Mouse (Mus musculus): ENCODE results near the gene Cfdp1. TPM values are rescaled to one million over a fixed set of nuclear protein-coding genes. Genes with fewer than 3 reads are reported as not detected.
A peak's percentile ranks its signal among the peaks of the same experiment; 100 is the strongest.

Cfdp1 gene
- total RNA-seq, 1 experiment = 190 TPM

GRCm38 (mm10) chr8:111870379-111870778 is 16.3 kb upstream of the Cfdp1 start:
- Histone ChIP-seq H3K9me3 (ENCODE audit: control insufficient read depth, insufficient read depth, low read depth, low read length) (no peaks in the 10 kb centered on the region), H3K27ac (ENCODE audit: insufficient read depth, low read depth, low read length, poor library complexity, severe bottlenecking) (no peak overlapping the region), H3K36me3 (ENCODE audit: control insufficient read depth, insufficient read depth, low read length, poor library complexity, severe bottlenecking) (peaks cover 13% of the 10 kb centered on the region; the same call in 1 of the 2 replicates), H3K4me3 (ENCODE audit: insufficient read depth in 1 of 2, low read depth in 1 of 2, low read length in 2 of 2, poor library complexity in 1 of 2, severe bottlenecking in 1 of 2) (no peak overlapping the region), H3K9ac (ENCODE audit: insufficient read depth, low read depth, low read length, poor library complexity, severe bottlenecking) (no peak overlapping the region), H3K4me1 (ENCODE audit: control insufficient read depth in 2 of 2, insufficient read depth in 2 of 2, low read length in 2 of 2, poor library complexity in 1 of 2) (peaks cover 4 to 7% of the 10 kb centered on the region in 2 experiments)
- in situ Hi-C loops (cut with MboI; ENCODE audit: low sequenced_read_pairs in 2 of 2, unreplicated experiment in 2 of 2) = no loop called here
- no peak for DNase-seq (ENCODE audit: low read depth, low spot score)
- TF ChIP-seq HCFC1 (IDR thresholded peaks at IDR 0.05; ENCODE audit: borderline replicate concordance, insufficient read depth, low read length) = no peak
- no peak for TF ChIP-seq CHD2 (IDR thresholded peaks at IDR 0.05; ENCODE audit: low read depth, low read length)
- TF ChIP-seq ZC3H11A (IDR thresholded peaks at IDR 0.05; ENCODE audit: borderline replicate concordance, low read depth, low read length) = no peak
- no peak for TF ChIP-seq MAFK (IDR thresholded peaks at IDR 0.05; ENCODE audit: insufficient read depth, low read depth, low read length)
- no peak for TF ChIP-seq ZNF384 (IDR thresholded peaks at IDR 0.05; ENCODE audit: low read depth, low read length)

- Histone ChIP-seq H3K4me1 (ENCODE audit: control insufficient read depth in 2 of 2, insufficient read depth in 2 of 2, low read length in 2 of 2, poor library complexity in 1 of 2) (peaks cover 4 to 5% of the 10 kb centered on the region in 2 experiments), H3K27ac (ENCODE audit: insufficient read depth, low read depth, low read length, poor library complexity, severe bottlenecking) (no peak overlapping the region), H3K9ac (ENCODE audit: insufficient read depth, low read depth, low read length, poor library complexity, severe bottlenecking) (no peak overlapping the region), H3K36me3 (ENCODE audit: control insufficient read depth, insufficient read depth, low read length, poor library complexity, severe bottlenecking) (peaks cover 9% of the 10 kb centered on the region; the same call in 1 of the 2 replicates), H3K4me3 (ENCODE audit: insufficient read depth in 1 of 2, low read depth in 1 of 2, low read length in 2 of 2, poor library complexity in 1 of 2, severe bottlenecking in 1 of 2) (no peak overlapping the region), H3K9me3 (ENCODE audit: control insufficient read depth, insufficient read depth, low read depth, low read length) (no peaks in the 10 kb centered on the region)
- DNase-seq (ENCODE audit: low read depth, low spot score) = no peak
- in situ Hi-C loops (cut with MboI; ENCODE audit: low sequenced_read_pairs in 2 of 2, unreplicated experiment in 2 of 2) = no loop called here
- peak; percentile 53; the same call in 1 of the 2 replicates for TF ChIP-seq MAFK (IDR thresholded peaks at IDR 0.05; ENCODE audit: insufficient read depth, low read depth, low read length)
- no peak for TF ChIP-seq ZC3H11A (IDR thresholded peaks at IDR 0.05; ENCODE audit: borderline replicate concordance, low read depth, low read length)
- TF ChIP-seq CHD2 (IDR thresholded peaks at IDR 0.05; ENCODE audit: low read depth, low read length) = no peak
- no peak for TF ChIP-seq HCFC1 (IDR thresholded peaks at IDR 0.05; ENCODE audit: borderline replicate concordance, insufficient read depth, low read length)
- no peak for TF ChIP-seq ZNF384 (IDR thresholded peaks at IDR 0.05; ENCODE audit: low read depth, low read length)
These were observed 14.6 kb upstream of the Cfdp1 start for GRCm38 (mm10) chr8:111868664-111869063.

GRCm38 (mm10) chr8:111865857-111866256 is 11.8 kb upstream of the Cfdp1 start:
- no peak for TF ChIP-seq MAFK (IDR thresholded peaks at IDR 0.05; ENCODE audit: insufficient read depth, low read depth, low read length)
- no peak for TF ChIP-seq CHD2 (IDR thresholded peaks at IDR 0.05; ENCODE audit: low read depth, low read length)
- TF ChIP-seq HCFC1 (IDR thresholded peaks at IDR 0.05; ENCODE audit: borderline replicate concordance, insufficient read depth, low read length) = no peak
- TF ChIP-seq ZNF384 (IDR thresholded peaks at IDR 0.05; ENCODE audit: low read depth, low read length) = no peak
- TF ChIP-seq ZC3H11A (IDR thresholded peaks at IDR 0.05; ENCODE audit: borderline replicate concordance, low read depth, low read length) = no peak
- in situ Hi-C loops (cut with MboI; ENCODE audit: low sequenced_read_pairs in 2 of 2, unreplicated experiment in 2 of 2) = no loop called here
- no peak overlapping the region for H3K4me3 ChIP-seq (ENCODE audit: insufficient read depth in 1 of 2, low read depth in 1 of 2, low read length in 2 of 2, poor library complexity in 1 of 2, severe bottlenecking in 1 of 2)
- peaks cover 4 to 5% of the 10 kb centered on the region in 2 experiments for H3K4me1 ChIP-seq (ENCODE audit: control insufficient read depth in 2 of 2, insufficient read depth in 2 of 2, low read length in 2 of 2, poor library complexity in 1 of 2)
- peaks cover 9% of the 10 kb centered on the region; the same call in 1 of the 2 replicates for H3K36me3 ChIP-seq (ENCODE audit: control insufficient read depth, insufficient read depth, low read length, poor library complexity, severe bottlenecking)
- no peak overlapping the region for H3K27ac ChIP-seq (ENCODE audit: insufficient read depth, low read depth, low read length, poor library complexity, severe bottlenecking)
- no peaks in the 10 kb centered on the region for H3K9me3 ChIP-seq (ENCODE audit: control insufficient read depth, insufficient read depth, low read depth, low read length)
- H3K9ac ChIP-seq (ENCODE audit: insufficient read depth, low read depth, low read length, poor library complexity, severe bottlenecking) = no peak overlapping the region
- DNase-seq (ENCODE audit: low read depth, low spot score) = no peak

- H3K4me1 ChIP-seq (ENCODE audit: control insufficient read depth in 2 of 2, insufficient read depth in 2 of 2, low read length in 2 of 2, poor library complexity in 1 of 2) = peaks cover 4 to 5% of the 10 kb centered on the region in 2 experiments
- in situ Hi-C loops (cut with MboI; ENCODE audit: low sequenced_read_pairs in 2 of 2, unreplicated experiment in 2 of 2) = no loop called here
- H3K27ac ChIP-seq (ENCODE audit: insufficient read depth, low read depth, low read length, poor library complexity, severe bottlenecking) = no peak overlapping the region
- no peaks in the 10 kb centered on the region for H3K9me3 ChIP-seq (ENCODE audit: control insufficient read depth, insufficient read depth, low read depth, low read length)
- H3K9ac ChIP-seq (ENCODE audit: insufficient read depth, low read depth, low read length, poor library complexity, severe bottlenecking) = no peak overlapping the region
- peaks cover 9% of the 10 kb centered on the region; the same call in 1 of the 2 replicates for H3K36me3 ChIP-seq (ENCODE audit: control insufficient read depth, insufficient read depth, low read length, poor library complexity, severe bottlenecking)
- H3K4me3 ChIP-seq (ENCODE audit: insufficient read depth in 1 of 2, low read depth in 1 of 2, low read length in 2 of 2, poor library complexity in 1 of 2, severe bottlenecking in 1 of 2) = no peak overlapping the region
- TF ChIP-seq HCFC1 (IDR thresholded peaks at IDR 0.05; ENCODE audit: borderline replicate concordance, insufficient read depth, low read length) = no peak
- TF ChIP-seq MAFK (IDR thresholded peaks at IDR 0.05; ENCODE audit: insufficient read depth, low read depth, low read length) = no peak
- no peak for TF ChIP-seq CHD2 (IDR thresholded peaks at IDR 0.05; ENCODE audit: low read depth, low read length)
- no peak for TF ChIP-seq ZNF384 (IDR thresholded peaks at IDR 0.05; ENCODE audit: low read depth, low read length)
- no peak for TF ChIP-seq ZC3H11A (IDR thresholded peaks at IDR 0.05; ENCODE audit: borderline replicate concordance, low read depth, low read length)
- no peak for DNase-seq (ENCODE audit: low read depth, low spot score)
These were observed 11.2 kb upstream of the Cfdp1 start for GRCm38 (mm10) chr8:111865130-111865852.
